Mouse (Mus musculus) neural tube, embryonic 14.5 days (tissue): ENCODE results near the gene Klri1. TPM values are rescaled to one million over a fixed set of nuclear protein-coding genes. Genes with fewer than 3 reads are reported as not detected.

Source experiments
- ATAC-seq: fragments of 200-750 bp; cut with Nextera tagmentation; 2 replicates; pipeline ENCODE4 v1.8.0; 2017; ENCODE audit warnings: low read depth, mild to moderate bottlenecking, moderate TSS enrichment, moderate library complexity
- H3K27ac ChIP-seq: fragments of 300-500 bp; sonication (generic); 2 replicates; pipeline ENCODE4 v1.5.1; 2014; ENCODE audit warnings: low read depth, mild to moderate bottlenecking, control low read depth, low read length, moderate library complexity, mixed read lengths
- H3K27me3 ChIP-seq: fragments of 300-500 bp; sonication (generic); 2 replicates; pipeline ENCODE4 v1.6.1; 2014; ENCODE audit warnings: low read length; ENCODE audit not compliant: control insufficient read depth, insufficient read depth
- H3K36me3 ChIP-seq: fragments of 300-500 bp; sonication (generic); 2 replicates; pipeline ENCODE4 v1.6.1; 2014; ENCODE audit warnings: low read length, mixed read lengths; ENCODE audit not compliant: control insufficient read depth, insufficient read depth
- H3K4me1 ChIP-seq: fragments of 300-500 bp; sonication (generic); 2 replicates; pipeline ENCODE4 v1.6.1; 2014; ENCODE audit warnings: low read length; ENCODE audit not compliant: control insufficient read depth, insufficient read depth
- H3K4me2 ChIP-seq: fragments of 300-500 bp; sonication (generic); 2 replicates; pipeline ENCODE4 v1.6.1; 2014; ENCODE audit warnings: mild to moderate bottlenecking, low read depth, low read length, control low read depth
- H3K4me3 ChIP-seq: fragments of 300-500 bp; sonication (generic); 2 replicates; pipeline ENCODE4 v1.5.1; 2014; ENCODE audit warnings: low read depth, low read length, control low read depth, mixed read lengths
- H3K9ac ChIP-seq: fragments of 300-500 bp; sonication (generic); replicated peaks from 2 replicates; pipeline ENCODE4 v1.6.1; 2014; ENCODE audit warnings: low read depth, mild to moderate bottlenecking, control low read depth, low read length, mixed read lengths
- H3K9me3 ChIP-seq: fragments of 300-500 bp; sonication (generic); 2 replicates; pipeline ENCODE4 v1.6.1; 2016; ENCODE audit warnings: low read length; ENCODE audit not compliant: control insufficient read depth
- WGBS: fragments of 180-500 bp; shearing (Covaris S2); extraction: QIAGEN DNeasy Blood & Tissue Kit; methylation state at CpG from one replicate; pipeline ENCODE4 v1.1.7; 2014; 5-methylcytosine and 5-hydroxymethylcytosine counted together
- polyA plus RNA-seq: library from polyadenylated mRNA; unstranded; fragments of >200 nt; fragmentation: Nextera tagmentation; extraction: Ambion mirVana; gene quantifications from 2 replicates; pipeline ENCODE4 v1.2.1, GENCODE M21; 2014

Gene Klri1
- polyA plus RNA-seq: 0.33 TPM in 1 of 2 replicates, not detected in the other

DNA sequence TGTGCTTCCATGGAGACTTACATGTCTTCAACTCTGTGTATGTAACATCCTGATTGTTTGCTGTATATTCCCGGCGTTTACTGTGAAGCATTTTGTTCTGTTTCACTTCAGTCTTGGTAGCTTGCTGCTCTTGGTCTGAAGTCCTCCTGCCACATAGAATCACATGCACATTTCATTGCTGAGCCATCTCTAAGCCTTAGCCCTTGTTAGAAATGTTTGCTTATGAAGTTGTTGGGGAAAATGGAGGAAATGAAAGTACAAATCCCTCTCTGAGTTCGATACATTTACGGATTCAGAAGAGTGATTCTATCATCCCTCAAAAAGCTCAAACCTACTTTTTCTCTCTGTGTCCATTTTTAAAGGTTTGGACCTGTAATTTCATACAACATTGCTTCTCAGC lies at the start of gene Klri1:
TSS of gene Klri1 (minus strand) at position 101 of the 400 bp plus-strand sequence.
- no peak for ATAC-seq
- Histone ChIP-seq H3K27me3 (no peaks in the 10 kb centered on the region), H3K4me1 (no peaks in the 10 kb centered on the region), H3K4me2 (no peak within 1 kb of the TSS), H3K36me3 (no peaks in the 10 kb centered on the region), H3K4me3 (no peak within 1 kb of the TSS), H3K27ac (no peak within 1 kb of the TSS), H3K9me3 (no peaks in the 10 kb centered on the region), H3K9ac (no peak within 1 kb of the TSS)
- 94% methylated on average over 4 of the region's 4 CpGs for WGBS

DNA sequence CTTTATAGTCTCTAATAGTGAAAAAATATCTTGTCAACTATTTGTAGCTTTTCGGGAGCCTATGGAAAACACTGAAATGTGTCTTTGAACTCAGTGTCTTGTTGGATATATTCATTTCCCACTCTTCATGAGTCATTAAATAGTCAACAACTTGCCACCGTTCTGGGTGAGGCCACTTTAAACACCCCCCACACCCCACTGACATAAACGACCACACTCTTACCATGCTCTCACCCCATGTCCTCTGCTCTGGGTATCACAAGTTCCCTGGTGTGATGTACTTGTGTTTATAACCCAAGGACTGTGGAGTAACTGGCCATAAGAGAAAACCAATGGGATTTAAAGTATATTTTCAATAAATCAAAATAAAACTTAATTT lies 30.7 kb upstream of the Klri1 start:
- H3K4me3 ChIP-seq: no peak overlapping the region
- H3K27ac ChIP-seq: no peak overlapping the region
- H3K27me3 ChIP-seq: no peaks in the 10 kb centered on the region
- no peaks in the 10 kb centered on the region for H3K4me1 ChIP-seq
- H3K9me3 ChIP-seq: no peaks in the 10 kb centered on the region
- no peak for ATAC-seq
- H3K36me3 ChIP-seq: no peaks in the 10 kb centered on the region
- no peak overlapping the region for H3K4me2 ChIP-seq
- WGBS: 83% methylated on average over 3 of the region's 3 CpGs
- no peak overlapping the region for H3K9ac ChIP-seq

- Histone ChIP-seq H3K4me1 (no peaks in the 10 kb centered on the region), H3K36me3 (no peaks in the 10 kb centered on the region), H3K27me3 (no peaks in the 10 kb centered on the region), H3K27ac (no peak overlapping the region), H3K9ac (no peak overlapping the region), H3K4me3 (no peak overlapping the region), H3K4me2 (no peak overlapping the region), H3K9me3 (no peaks in the 10 kb centered on the region)
- WGBS: 86% methylated on average over 4 of the region's 4 CpGs
- ATAC-seq: no peak
Measured at GRCm38 (mm10) chr6:129747016-129747653, 30.2 kb upstream of the Klri1 start.

DNA sequence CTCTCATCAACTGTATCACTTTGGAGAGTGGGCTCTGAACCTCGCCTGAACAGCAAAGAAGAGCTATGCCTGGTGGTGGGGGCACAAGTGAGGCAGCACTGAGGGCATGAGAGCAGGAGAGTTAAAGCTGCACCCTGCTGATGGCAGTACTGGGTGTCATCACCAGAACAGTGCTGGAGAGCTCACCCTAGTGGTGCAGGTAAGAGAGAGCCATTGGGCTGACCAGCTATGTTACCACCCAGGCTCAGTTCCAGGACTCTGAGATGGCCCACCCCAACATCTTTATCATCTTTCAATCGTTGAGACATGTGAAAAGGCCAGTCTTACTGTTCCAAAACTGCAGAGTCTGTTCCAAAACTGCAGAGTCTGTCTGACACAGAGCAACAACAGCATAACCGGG lies 29.2 kb upstream of the Klri1 start:
- Histone ChIP-seq H3K4me3 (no peak overlapping the region), H3K27me3 (no peaks in the 10 kb centered on the region), H3K27ac (no peak overlapping the region), H3K36me3 (no peaks in the 10 kb centered on the region), H3K9me3 (no peaks in the 10 kb centered on the region), H3K9ac (no peak overlapping the region), H3K4me1 (no peaks in the 10 kb centered on the region), H3K4me2 (no peak overlapping the region)
- 75% methylated on average over 3 of the region's 3 CpGs for WGBS
- no peak for ATAC-seq

DNA sequence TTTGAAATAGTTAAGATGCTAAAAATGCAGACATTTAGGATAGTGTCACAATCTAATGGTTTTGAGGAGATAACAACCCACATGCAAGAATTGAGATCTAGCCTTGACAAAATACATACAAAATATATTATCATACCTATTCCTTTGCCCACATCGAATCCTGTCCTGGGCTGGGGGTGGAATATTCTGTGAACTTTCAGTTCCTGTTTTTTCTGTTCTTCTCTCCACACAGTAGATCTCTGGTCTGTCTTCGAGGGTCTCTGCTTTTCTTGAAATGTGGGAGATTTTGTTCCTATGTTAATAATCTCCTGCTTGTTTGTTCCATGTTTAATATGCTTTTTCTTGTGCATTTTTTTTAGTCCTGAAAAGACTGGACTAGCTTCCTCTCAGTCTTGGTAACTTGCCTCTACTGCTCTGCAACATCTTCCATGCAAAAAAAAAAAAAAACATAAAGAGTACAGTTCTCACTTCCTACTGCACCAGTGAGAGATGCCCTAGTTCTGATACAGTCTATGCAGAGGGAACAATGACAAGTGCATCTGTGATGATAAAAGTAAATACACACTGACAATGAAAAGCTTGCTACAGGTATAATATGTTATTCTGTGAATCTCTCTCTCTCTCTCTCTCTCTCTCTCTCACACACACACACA lies 23.3 kb upstream of the Klri1 start, which contains the start of gene Klri2:
TSS of gene Klri2 (minus strand) at position 416 of the 653 bp plus-strand sequence.
- H3K27ac ChIP-seq: no peak within 1 kb of the TSS
- no peak for ATAC-seq
- H3K4me2 ChIP-seq: no peak within 1 kb of the TSS
- no peak within 1 kb of the TSS for H3K4me3 ChIP-seq
- no peaks in the 10 kb centered on the region for H3K36me3 ChIP-seq
- H3K9me3 ChIP-seq: no peaks in the 10 kb centered on the region
- WGBS: 78% methylated on average over 2 of the region's 2 CpGs
- no peaks in the 10 kb centered on the region for H3K27me3 ChIP-seq
- H3K4me1 ChIP-seq: no peaks in the 10 kb centered on the region
- H3K9ac ChIP-seq: no peak within 1 kb of the TSS

DNA sequence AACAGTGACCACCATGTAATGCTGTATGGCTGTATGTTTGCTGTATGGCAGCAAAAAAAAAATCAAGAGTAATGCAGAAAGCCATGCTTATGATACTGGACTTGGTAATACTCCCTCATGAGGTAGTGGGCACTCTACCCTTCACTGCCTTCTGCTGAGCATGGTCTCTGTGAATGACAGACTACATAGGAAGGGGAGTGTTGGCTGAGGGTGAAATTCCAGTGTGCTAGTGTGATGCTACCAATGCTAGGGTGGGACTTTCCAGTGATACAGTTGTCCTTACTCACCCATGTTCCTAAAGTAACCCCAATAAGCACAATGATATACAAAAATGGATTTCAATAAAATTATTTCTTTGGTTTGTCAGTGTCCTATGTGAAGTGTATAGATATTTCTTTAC lies 19.5 kb upstream of the Klri1 start:
- Histone ChIP-seq H3K9ac (no peak overlapping the region), H3K4me1 (no peaks in the 10 kb centered on the region), H3K9me3 (no peaks in the 10 kb centered on the region), H3K36me3 (no peaks in the 10 kb centered on the region), H3K4me2 (no peak overlapping the region), H3K27me3 (no peaks in the 10 kb centered on the region), H3K4me3 (no peak overlapping the region), H3K27ac (no peak overlapping the region)
- no peak for ATAC-seq

- WGBS: 92% methylated on average over 1 of the region's 1 CpGs
Measured at GRCm38 (mm10) chr6:129727237-129727636, 10.3 kb upstream of the Klri1 start.

GRCm38 (mm10) chr6:129721390-129721789 lies 4.5 kb upstream of the Klri1 start:
- no peaks in the 10 kb centered on the region for H3K36me3 ChIP-seq

More at GRCm38 (mm10) chr6:129727237-129727636, 10.3 kb upstream of the Klri1 start:
- Histone ChIP-seq H3K9me3 (no peaks in the 10 kb centered on the region), H3K27me3 (no peaks in the 10 kb centered on the region), H3K36me3 (no peaks in the 10 kb centered on the region), H3K27ac (no peak overlapping the region), H3K4me1 (no peaks in the 10 kb centered on the region), H3K4me2 (no peak overlapping the region), H3K9ac (no peak overlapping the region), H3K4me3 (no peak overlapping the region)
- ATAC-seq: no peak

DNA sequence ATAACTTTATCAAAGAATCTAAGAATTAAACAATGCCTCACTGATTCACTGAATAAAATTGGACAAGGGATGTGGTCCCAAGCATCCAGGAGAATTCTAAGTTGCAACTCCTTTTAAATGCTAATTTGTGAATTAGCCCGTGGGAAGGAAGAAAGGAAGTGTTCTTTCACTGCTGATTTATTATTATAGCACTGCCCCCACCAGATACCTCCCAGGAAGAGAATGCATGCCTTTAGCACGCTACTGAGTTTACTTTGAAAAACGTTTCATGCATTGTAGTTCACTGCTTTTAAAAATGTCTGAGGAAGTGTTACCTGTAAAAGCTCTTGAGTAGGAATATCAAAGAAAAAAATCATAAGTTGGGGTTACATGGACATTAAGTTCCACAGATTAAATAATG lies 3.6 kb upstream of the Klri1 start:
- no peak overlapping the region for H3K9ac ChIP-seq
- WGBS: 3% methylated on average over 3 of the region's 3 CpGs
- no peak overlapping the region for H3K27ac ChIP-seq
- H3K4me1 ChIP-seq: no peaks in the 10 kb centered on the region
- no peaks in the 10 kb centered on the region for H3K27me3 ChIP-seq
- H3K36me3 ChIP-seq: no peaks in the 10 kb centered on the region
- H3K9me3 ChIP-seq: no peaks in the 10 kb centered on the region
- no peak; the same call in 1 of the 2 replicates for ATAC-seq
- H3K4me3 ChIP-seq: no peak overlapping the region
- H3K4me2 ChIP-seq: no peak overlapping the region

More at GRCm38 (mm10) chr6:129721390-129721789, 4.5 kb upstream of the Klri1 start:
- no peak overlapping the region for H3K4me3 ChIP-seq
- WGBS: 94% methylated on average over 1 of the region's 1 CpGs
- H3K9me3 ChIP-seq: no peaks in the 10 kb centered on the region
- H3K27ac ChIP-seq: no peak overlapping the region
- H3K27me3 ChIP-seq: no peaks in the 10 kb centered on the region
- no peaks in the 10 kb centered on the region for H3K4me1 ChIP-seq
- no peak overlapping the region for H3K9ac ChIP-seq
- no peak overlapping the region for H3K4me2 ChIP-seq
- no peak; the same call in 1 of the 2 replicates for ATAC-seq
